Mouse (Mus musculus): ENCODE data around the gene 3110040M04Rik. TPM values are rescaled to one million over a fixed set of nuclear protein-coding genes. Genes with fewer than 3 reads are reported as not detected.

The 3110040M04Rik gene
- not detected in 2 replicates for polyA plus RNA-seq (2015; fragmentation: Nextera tagmentation; extraction: Ambion mirVana)

DNA sequence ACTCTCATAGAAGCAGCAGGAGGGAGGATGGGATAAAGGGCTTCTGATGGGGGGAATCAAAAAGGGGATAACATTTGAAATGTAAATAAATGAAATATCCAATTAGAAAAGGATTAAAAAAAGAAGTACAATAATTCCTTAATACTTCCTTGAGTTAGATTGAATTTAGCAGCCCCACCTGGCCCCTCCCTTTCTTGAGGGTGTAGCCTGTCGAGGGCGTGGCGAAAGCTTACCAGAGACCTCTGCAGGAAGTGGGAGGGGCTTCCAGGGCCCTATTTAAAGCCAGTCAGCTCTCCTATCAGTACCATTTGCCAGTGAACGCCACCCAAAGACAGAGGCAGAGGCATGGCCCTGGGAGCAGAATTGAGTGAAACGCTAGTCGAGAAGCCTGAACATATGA, at the start of gene 3110040M04Rik:
Gene 3110040M04Rik, plus strand, starts transcription at position 304 of the 400 bp plus-strand sequence.

DNA sequence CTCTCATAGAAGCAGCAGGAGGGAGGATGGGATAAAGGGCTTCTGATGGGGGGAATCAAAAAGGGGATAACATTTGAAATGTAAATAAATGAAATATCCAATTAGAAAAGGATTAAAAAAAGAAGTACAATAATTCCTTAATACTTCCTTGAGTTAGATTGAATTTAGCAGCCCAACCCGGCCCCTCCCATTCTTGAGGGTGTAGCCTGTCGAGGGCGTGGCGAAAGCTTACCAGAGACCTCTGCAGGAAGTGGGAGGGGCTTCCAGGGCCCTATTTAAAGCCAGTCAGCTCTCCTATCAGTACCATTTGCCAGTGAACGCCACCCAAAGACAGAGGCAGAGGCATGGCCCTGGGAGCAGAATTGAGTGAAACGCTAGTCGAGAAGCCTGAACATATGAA, 21.7 kb upstream of the 3110040M04Rik start, which contains the start of gene Gm47985:
Gene Gm47985, plus strand, starts transcription at position 272 of the 400 bp plus-strand sequence.

DNA sequence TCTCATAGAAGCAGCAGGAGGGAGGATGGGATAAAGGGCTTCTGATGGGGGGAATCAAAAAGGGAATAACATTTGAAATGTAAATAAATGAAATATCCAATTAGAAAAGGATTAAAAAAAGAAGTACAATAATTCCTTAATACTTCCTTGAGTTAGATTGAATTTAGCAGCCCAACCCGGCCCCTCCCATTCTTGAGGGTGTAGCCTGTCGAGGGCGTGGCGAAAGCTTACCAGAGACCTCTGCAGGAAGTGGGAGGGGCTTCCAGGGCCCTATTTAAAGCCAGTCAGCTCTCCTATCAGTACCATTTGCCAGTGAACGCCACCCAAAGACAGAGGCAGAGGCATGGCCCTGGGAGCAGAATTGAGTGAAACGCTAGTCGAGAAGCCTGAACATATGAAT, 11.8 kb upstream of the 3110040M04Rik start, which contains the start of gene Gm8947:
Gene Gm8947, plus strand, starts transcription at position 302 of the 400 bp plus-strand sequence.

DNA sequence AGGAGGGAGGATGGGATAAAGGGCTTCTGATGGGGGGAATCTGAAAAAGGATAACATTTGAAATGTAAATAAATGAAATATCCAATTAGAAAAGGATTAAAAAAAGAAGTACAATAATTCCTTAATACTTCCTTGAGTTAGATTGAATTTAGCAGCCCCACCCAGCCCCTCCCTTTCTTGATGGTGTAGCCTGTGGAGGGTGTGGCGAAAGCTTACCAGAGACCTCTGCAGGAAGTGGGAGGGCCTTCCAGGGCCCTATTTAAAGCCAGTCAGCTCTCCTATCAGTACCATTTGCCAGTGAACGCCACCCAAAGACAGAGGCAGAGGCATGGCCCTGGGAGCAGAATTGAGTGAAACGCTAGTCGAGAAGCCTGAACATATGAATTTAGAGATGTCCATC, 5.8 kb upstream of the 3110040M04Rik start, which contains the start of gene Gm47995:
Gene Gm47995, plus strand, starts transcription at position 329 of the 400 bp plus-strand sequence.

DNA sequence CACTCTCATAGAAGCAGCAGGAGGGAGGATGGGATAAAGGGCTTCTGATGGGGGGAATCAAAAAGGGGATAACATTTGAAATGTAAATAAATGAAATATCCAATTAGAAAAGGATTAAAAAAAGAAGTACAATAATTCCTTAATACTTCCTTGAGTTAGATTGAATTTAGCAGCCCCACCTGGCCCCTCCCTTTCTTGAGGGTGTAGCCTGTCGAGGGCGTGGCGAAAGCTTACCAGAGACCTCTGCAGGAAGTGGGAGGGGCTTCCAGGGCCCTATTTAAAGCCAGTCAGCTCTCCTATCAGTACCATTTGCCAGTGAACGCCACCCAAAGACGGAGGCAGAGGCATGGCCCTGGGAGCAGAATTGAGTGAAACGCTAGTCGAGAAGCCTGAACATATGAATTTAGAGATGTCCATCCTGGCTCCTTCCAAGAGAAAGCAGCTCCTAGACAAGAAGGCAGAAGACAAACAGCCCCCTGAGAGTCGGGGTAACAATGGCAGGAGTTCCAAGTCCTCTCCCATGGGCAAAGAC, 6.0 kb downstream of the 3110040M04Rik start, which contains the start of gene Gm47996:
Gene Gm47996, plus strand, starts transcription at position 308 of the 532 bp plus-strand sequence.

Other genes starting within 250 kb of the 3110040M04Rik start
- 2.1 and 2.3 TPM in 2 replicates for gene Hmcn1, start 210.7 kb upstream of the 3110040M04Rik start, polyA plus RNA-seq (2015; fragmentation: Nextera tagmentation; extraction: Ambion mirVana)
- gene Gm47985, start 21.6 kb upstream of the 3110040M04Rik start, polyA plus RNA-seq (2015; fragmentation: Nextera tagmentation; extraction: Ambion mirVana) = 0.12 and 0.16 TPM in 2 replicates
- not detected in 2 replicates for gene Gm8947, start 11.7 kb upstream of the 3110040M04Rik start, polyA plus RNA-seq (2015; fragmentation: Nextera tagmentation; extraction: Ambion mirVana)
- 0.17 TPM in 1 of 2 replicates, not detected in the other for gene Gm47995, start 5.7 kb upstream of the 3110040M04Rik start, polyA plus RNA-seq (2015; fragmentation: Nextera tagmentation; extraction: Ambion mirVana)
- gene Gm47996, start 6.0 kb downstream of the 3110040M04Rik start, polyA plus RNA-seq (2015; fragmentation: Nextera tagmentation; extraction: Ambion mirVana) = not detected in 2 replicates
- gene Ivns1abp, start 140.4 kb downstream of the 3110040M04Rik start, polyA plus RNA-seq (2015; fragmentation: Nextera tagmentation; extraction: Ambion mirVana) = 69.7 and 87.8 TPM in 2 replicates
- gene Swt1, start 224.3 kb downstream of the 3110040M04Rik start, polyA plus RNA-seq (2015; fragmentation: Nextera tagmentation; extraction: Ambion mirVana) = 14.6 and 15.6 TPM in 2 replicates
- gene Trmt1l, start 224.4 kb downstream of the 3110040M04Rik start, polyA plus RNA-seq (2015; fragmentation: Nextera tagmentation; extraction: Ambion mirVana) = 16.3 and 17.9 TPM in 2 replicates

Data from skeletal muscle tissue, postnatal 0 days (tissue).